Mouse (Mus musculus) limb, embryonic 13.5 days (tissue): ENCODE measurements around the gene Lamp2. TPM values are rescaled to one million over a fixed set of nuclear protein-coding genes. Genes with fewer than 3 reads are reported as not detected.
"Not testable (repeated sequence)": the region's sequence is repeated elsewhere in the genome, so short reads cannot be mapped to it uniquely, and the experiment has no call there.

Experiments
- ATAC-seq: fragments of 200-750 bp; cut with Nextera tagmentation; 2 replicates; pipeline ENCODE4 v1.8.0; 2017; ENCODE audit warnings: low read depth, moderate number of reproducible peaks, moderate TSS enrichment; ENCODE audit not compliant: low FRiP score
- H3K27ac ChIP-seq: fragments of 300-500 bp; sonication (generic); 2 replicates; pipeline ENCODE4 v1.5.1; 2015; ENCODE audit warnings: inconsistent platforms, mild to moderate bottlenecking, moderate library complexity
- H3K27me3 ChIP-seq: fragments of 300-500 bp; sonication (generic); 2 replicates; pipeline ENCODE4 v1.6.1; 2015; ENCODE audit warnings: mild to moderate bottlenecking, inconsistent platforms
- H3K36me3 ChIP-seq: fragments of 300-500 bp; sonication (generic); 2 replicates; pipeline ENCODE4 v1.6.1; 2015; ENCODE audit warnings: inconsistent platforms, mild to moderate bottlenecking, moderate library complexity
- H3K4me1 ChIP-seq: fragments of 300-500 bp; sonication (generic); 2 replicates; pipeline ENCODE4 v1.6.1; 2015; ENCODE audit warnings: inconsistent platforms
- H3K4me2 ChIP-seq: fragments of 300-500 bp; sonication (generic); replicated peaks from 2 replicates; pipeline ENCODE4 v1.6.1; 2015; ENCODE audit warnings: inconsistent platforms, mild to moderate bottlenecking, moderate library complexity
- H3K4me3 ChIP-seq: fragments of 300-500 bp; sonication (generic); 2 replicates; pipeline ENCODE4 v1.5.1; 2015; ENCODE audit warnings: moderate library complexity, mild to moderate bottlenecking, inconsistent platforms
- H3K9ac ChIP-seq: fragments of 300-500 bp; sonication (generic); 2 replicates; pipeline ENCODE4 v1.6.1; 2015; ENCODE audit warnings: mild to moderate bottlenecking, inconsistent platforms
- H3K9me3 ChIP-seq: fragments of 300-500 bp; sonication (generic); 2 replicates; pipeline ENCODE4 v1.6.1; 2016; ENCODE audit warnings: inconsistent platforms
- WGBS: fragments of 180-500 bp; shearing (Covaris S2); methylation state at CpG from one replicate; pipeline ENCODE4 v1.1.7; 2015; 5-methylcytosine and 5-hydroxymethylcytosine counted together
- polyA plus RNA-seq: library from polyadenylated mRNA; unstranded; fragments of >200 nt; fragmentation: Nextera tagmentation; extraction: Ambion mirVana; gene quantifications from 2 replicates; pipeline ENCODE4 v1.2.1, GENCODE M21; 2015

The Lamp2 gene
- 109 and 115 TPM in 2 replicates for polyA plus RNA-seq

- ATAC-seq: peak; percentile 96
- 10% methylated on average over 44 of the region's 47 CpGs for WGBS
Measured at GRCm38 (mm10) chrX:38455890-38456634, at the start of gene Lamp2. Lamp2 (minus strand) TSS chrX:38456454.

GRCm38 (mm10) chrX:38504846-38505245, 48.6 kb upstream of the Lamp2 start:
- H3K4me1 ChIP-seq: no peaks in the 10 kb centered on the region
- H3K4me2 ChIP-seq: no peak overlapping the region
- H3K27ac ChIP-seq: no peak overlapping the region
- no peak overlapping the region for H3K9ac ChIP-seq
- no peaks in the 10 kb centered on the region for H3K27me3 ChIP-seq
- WGBS: 83% methylated on average over 14 of the region's 14 CpGs
- no peak for ATAC-seq
- no peak overlapping the region for H3K4me3 ChIP-seq
- no peaks in the 10 kb centered on the region for H3K36me3 ChIP-seq
- no peaks in the 10 kb centered on the region for H3K9me3 ChIP-seq

More at GRCm38 (mm10) chrX:38455890-38456634, at the start of gene Lamp2:
- peak within 1 kb of the TSS; percentile 70; the same call in 1 of the 2 replicates for H3K27ac ChIP-seq
- peak within 1 kb of the TSS; percentile 73 for H3K9ac ChIP-seq
- no peaks in the 10 kb centered on the region for H3K27me3 ChIP-seq
- H3K4me2 ChIP-seq: peak within 1 kb of the TSS; percentile 63
- no peaks in the 10 kb centered on the region for H3K9me3 ChIP-seq
- peaks cover 5% of the 10 kb centered on the region; the same call in 1 of the 2 replicates for H3K4me1 ChIP-seq
- peaks cover 11% of the 10 kb centered on the region; the same call in 1 of the 2 replicates for H3K36me3 ChIP-seq
- peak within 1 kb of the TSS; percentile 60 for H3K4me3 ChIP-seq

DNA sequence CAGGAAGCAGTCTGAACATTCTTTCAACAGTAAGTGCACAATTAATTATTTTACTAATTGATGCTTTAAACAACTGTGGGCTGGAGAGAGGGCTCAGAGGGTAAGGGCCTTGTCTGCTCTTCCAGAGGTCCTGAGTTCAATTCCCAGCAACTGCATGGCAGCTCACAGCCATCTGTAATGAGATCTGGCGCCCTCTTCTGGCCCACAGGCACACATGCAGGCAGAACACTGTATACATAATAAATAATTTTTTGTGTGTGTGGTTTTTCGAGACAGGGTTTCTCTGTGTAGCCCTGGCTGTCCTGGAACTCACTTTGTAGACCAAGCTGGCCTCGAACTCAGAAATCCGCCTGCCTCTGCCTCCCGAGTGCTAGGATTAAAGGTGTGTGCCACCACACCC, 45.9 kb upstream of the Lamp2 start:
- not testable (repeated sequence) for ATAC-seq, H3K4me1 ChIP-seq
- WGBS: 72% methylated on average over 5 of the region's 5 CpGs

DNA sequence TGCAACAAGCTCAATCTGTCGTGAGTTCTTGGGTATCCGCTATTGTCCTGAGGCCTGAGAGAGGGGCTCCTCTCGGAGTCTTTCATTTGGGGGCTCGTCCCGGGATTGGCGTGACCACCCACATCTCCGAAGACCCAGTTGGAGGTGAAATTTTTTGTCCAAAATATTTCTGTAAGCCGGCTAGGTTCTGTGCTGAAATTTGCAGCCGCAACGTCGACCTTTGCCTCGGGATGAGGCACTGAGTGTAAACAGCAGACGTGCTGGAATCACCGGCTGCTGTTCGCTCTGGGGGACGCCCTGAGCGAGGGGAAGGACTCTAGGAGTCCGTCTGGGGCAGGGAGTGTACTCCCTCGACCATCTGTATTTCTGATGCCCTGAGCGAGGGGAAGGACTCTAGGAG, 29.2 kb upstream of the Lamp2 start:
- H3K9ac ChIP-seq, H3K9me3 ChIP-seq, H3K4me1 ChIP-seq, H3K27me3 ChIP-seq, H3K36me3 ChIP-seq, H3K4me3 ChIP-seq, ATAC-seq, H3K27ac ChIP-seq: not testable (repeated sequence)
- WGBS: 33% methylated on average over 20 of the region's 20 CpGs
- peak overlapping the region; percentile 41 for H3K4me2 ChIP-seq

More for the DNA sequence above, 45.9 kb upstream of the Lamp2 start:
- H3K9ac ChIP-seq, H3K27ac ChIP-seq, H3K9me3 ChIP-seq, H3K4me2 ChIP-seq, H3K4me3 ChIP-seq, H3K36me3 ChIP-seq, H3K27me3 ChIP-seq: not testable (repeated sequence)

- ATAC-seq: no peak
- Histone ChIP-seq H3K4me2 (no peak overlapping the region), H3K4me1 (no peaks in the 10 kb centered on the region), H3K27ac (no peak overlapping the region), H3K4me3 (no peak overlapping the region), H3K36me3 (no peaks in the 10 kb centered on the region), H3K9ac (no peak overlapping the region), H3K27me3 (no peaks in the 10 kb centered on the region), H3K9me3 (no peaks in the 10 kb centered on the region)
- 62% methylated on average over 1 of the region's 1 CpGs for WGBS
Measured at GRCm38 (mm10) chrX:38478583-38478982, 22.3 kb upstream of the Lamp2 start.

DNA sequence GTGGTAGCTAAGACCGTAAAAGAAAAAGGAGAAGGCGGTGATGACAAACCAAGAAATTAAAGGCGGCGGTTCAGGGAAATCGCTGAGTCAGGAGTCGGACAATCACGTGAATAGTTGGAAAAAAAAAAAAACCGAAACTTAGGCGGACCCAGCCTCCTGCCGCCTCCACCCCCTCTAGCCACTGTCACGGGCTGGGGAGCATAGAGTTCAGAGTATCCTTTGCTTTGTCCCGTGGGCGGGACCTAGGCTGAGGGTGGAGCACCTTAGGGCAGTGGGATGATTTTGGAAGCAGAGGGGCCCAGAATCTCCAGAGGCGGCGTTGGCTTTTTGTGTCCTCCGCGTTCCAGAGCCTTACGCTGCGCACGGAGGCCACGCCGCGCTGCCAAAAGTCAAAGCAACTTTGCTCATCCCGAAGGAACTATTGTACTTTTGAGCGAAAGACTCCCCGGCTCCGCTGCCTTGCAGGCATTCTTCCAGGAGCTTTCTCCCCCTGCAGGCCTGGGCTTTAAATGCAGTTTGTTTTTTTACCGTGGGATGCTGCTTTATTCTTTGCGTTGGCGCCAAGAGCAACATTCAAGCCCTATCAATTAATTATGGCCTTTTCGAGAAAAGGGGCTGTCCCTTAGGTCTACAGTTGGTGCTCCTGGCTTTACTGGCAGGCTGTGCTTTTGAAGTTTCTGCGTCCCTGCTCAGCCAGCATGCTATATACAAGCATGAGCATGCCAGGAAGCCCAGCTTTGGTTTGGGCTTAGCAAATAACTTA, 17.5 kb upstream of the Lamp2 start:
- Histone ChIP-seq H3K9ac (peak overlapping the region; percentile 57), H3K4me3 (peak overlapping the region; percentile 48), H3K27ac (peak overlapping the region; percentile 90), H3K36me3 (no peaks in the 10 kb centered on the region), H3K4me1 (no peaks in the 10 kb centered on the region), H3K27me3 (no peaks in the 10 kb centered on the region), H3K9me3 (no peaks in the 10 kb centered on the region), H3K4me2 (peak overlapping the region; percentile 55)
- ATAC-seq: peak; percentile 99
- 14% methylated on average over 32 of the region's 32 CpGs for WGBS

DNA sequence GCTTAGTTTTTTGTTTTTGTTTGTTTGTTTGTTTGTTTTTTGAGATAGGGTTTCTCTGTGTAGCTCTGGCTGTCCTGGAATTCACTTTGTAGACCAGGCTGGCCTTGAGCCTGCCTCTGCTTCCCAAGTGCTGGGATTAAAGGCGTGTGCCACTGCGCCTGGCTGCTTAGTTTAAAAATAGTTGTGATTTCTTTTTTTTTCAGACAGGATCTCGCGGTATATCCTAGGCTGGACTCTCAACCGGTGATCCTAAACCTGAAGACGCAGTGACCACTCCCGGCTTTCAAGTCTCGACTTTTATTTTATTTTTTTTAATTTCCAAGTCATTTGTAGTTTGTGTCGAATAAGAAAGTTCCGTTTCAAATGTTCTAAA, 16.9 kb upstream of the Lamp2 start:
- H3K9ac ChIP-seq: no peak overlapping the region
- peak overlapping the region; percentile 48 for H3K4me3 ChIP-seq
- peak; percentile 75 for ATAC-seq
- H3K4me1 ChIP-seq: no peaks in the 10 kb centered on the region
- 20% methylated on average over 10 of the region's 10 CpGs for WGBS
- H3K36me3 ChIP-seq: no peaks in the 10 kb centered on the region
- no peak overlapping the region for H3K27ac ChIP-seq
- no peaks in the 10 kb centered on the region for H3K9me3 ChIP-seq
- H3K27me3 ChIP-seq: no peaks in the 10 kb centered on the region
- H3K4me2 ChIP-seq: peak overlapping the region; percentile 55; the same call in 1 of the 2 replicates

GRCm38 (mm10) chrX:38466236-38466635, 10.0 kb upstream of the Lamp2 start:
- H3K27me3 ChIP-seq: no peaks in the 10 kb centered on the region
- H3K4me3 ChIP-seq: no peak overlapping the region
- no peak for ATAC-seq
- H3K9ac ChIP-seq: no peak overlapping the region
- no peak overlapping the region for H3K27ac ChIP-seq
- H3K36me3 ChIP-seq: no peaks in the 10 kb centered on the region
- H3K4me2 ChIP-seq: no peak overlapping the region
- no peaks in the 10 kb centered on the region for H3K4me1 ChIP-seq
- no peaks in the 10 kb centered on the region for H3K9me3 ChIP-seq

DNA sequence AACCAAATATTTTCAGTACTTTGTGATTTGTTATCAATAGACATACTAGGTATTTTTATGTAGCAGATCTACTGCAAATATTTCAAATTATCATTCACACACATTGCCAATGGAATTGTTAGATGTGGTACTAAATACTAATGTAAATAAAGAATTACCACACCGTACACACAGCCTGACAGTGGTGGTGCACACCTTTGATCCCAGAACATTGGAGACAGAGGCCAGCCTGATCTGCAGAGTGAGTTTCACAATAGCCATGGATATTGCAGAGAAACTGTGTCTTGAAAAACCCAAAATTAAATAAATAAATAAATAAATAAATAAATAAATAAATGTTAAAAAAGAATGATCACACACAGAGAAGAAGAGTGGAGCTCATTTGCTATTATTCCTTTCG, 6.9 kb upstream of the Lamp2 start:
- no peak for ATAC-seq
- Histone ChIP-seq H3K27ac (no peak overlapping the region), H3K4me3 (no peak overlapping the region), H3K4me2 (no peak overlapping the region), H3K4me1 (no peaks in the 10 kb centered on the region), H3K27me3 (no peaks in the 10 kb centered on the region), H3K9me3 (no peaks in the 10 kb centered on the region), H3K9ac (no peak overlapping the region), H3K36me3 (no peaks in the 10 kb centered on the region)
- 92% methylated on average over 2 of the region's 2 CpGs for WGBS

GRCm38 (mm10) chrX:38462101-38462500, 5.8 kb upstream of the Lamp2 start:
- no peaks in the 10 kb centered on the region for H3K9me3 ChIP-seq
- ATAC-seq: no peak
- H3K4me2 ChIP-seq: no peak overlapping the region
- H3K36me3 ChIP-seq: no peaks in the 10 kb centered on the region
- no peaks in the 10 kb centered on the region for H3K4me1 ChIP-seq
- no peaks in the 10 kb centered on the region for H3K27me3 ChIP-seq
- H3K9ac ChIP-seq: no peak overlapping the region
- no peak overlapping the region for H3K27ac ChIP-seq
- H3K4me3 ChIP-seq: no peak overlapping the region
- 91% methylated on average over 5 of the region's 5 CpGs for WGBS

GRCm38 (mm10) chrX:38460887-38461286, 4.6 kb upstream of the Lamp2 start:
- no peak overlapping the region for H3K9ac ChIP-seq
- no peak overlapping the region for H3K4me3 ChIP-seq
- no peak overlapping the region for H3K27ac ChIP-seq
- no peak overlapping the region for H3K4me2 ChIP-seq
- WGBS: 52% methylated on average over 3 of the region's 3 CpGs
- no peaks in the 10 kb centered on the region for H3K9me3 ChIP-seq
- H3K27me3 ChIP-seq: no peaks in the 10 kb centered on the region
- no peak for ATAC-seq
- no peaks in the 10 kb centered on the region for H3K4me1 ChIP-seq
- H3K36me3 ChIP-seq: no peaks in the 10 kb centered on the region

DNA sequence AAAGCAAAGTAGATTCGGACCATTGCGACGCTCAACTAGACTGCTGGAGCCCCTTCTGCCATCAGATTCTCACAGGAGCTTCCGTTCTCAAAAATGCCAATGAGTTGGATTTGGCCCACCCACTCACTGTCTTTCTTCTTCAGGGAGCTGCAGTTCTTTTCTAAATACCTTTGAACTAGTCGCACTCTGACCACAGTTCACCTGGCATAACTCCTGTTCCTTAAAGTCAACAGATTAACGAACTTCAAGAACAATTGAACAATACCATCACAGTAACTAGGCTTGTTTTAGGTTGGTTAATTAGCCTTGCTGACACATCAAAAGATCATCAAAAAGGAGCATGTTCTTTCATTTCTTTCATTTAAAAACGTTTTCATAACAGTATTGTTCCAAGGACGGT, 2.8 kb upstream of the Lamp2 start:
- Histone ChIP-seq H3K4me3 (no peak overlapping the region), H3K4me1 (peaks cover 5% of the 10 kb centered on the region; the same call in 1 of the 2 replicates), H3K9me3 (no peaks in the 10 kb centered on the region), H3K9ac (no peak overlapping the region), H3K27ac (no peak overlapping the region), H3K4me2 (no peak overlapping the region), H3K27me3 (no peaks in the 10 kb centered on the region), H3K36me3 (no peaks in the 10 kb centered on the region)
- ATAC-seq: no peak
- WGBS: 83% methylated on average over 8 of the region's 8 CpGs
